Mouse (Mus musculus) liver, embryonic 16.5 days (tissue): ENCODE measurements at regions not wholly inside any gene's neighbourhood (a gene's known extent, or its start where the extent isn't known, plus 50 kb on each side); places are given as distances from the start of the nearest gene placed in this dataset.

Experiments used
- ATAC-seq: fragments of 200-750 bp; cut with Nextera tagmentation; 2 replicates; pipeline ENCODE4 v1.8.0; 2017; ENCODE audit warnings: low read depth, mild to moderate bottlenecking, moderate number of reproducible peaks, moderate library complexity
- H3K27ac ChIP-seq: fragments of 300-500 bp; sonication (generic); 2 replicates; pipeline ENCODE4 v1.5.1; 2014; ENCODE audit warnings: mild to moderate bottlenecking, low read length
- H3K27me3 ChIP-seq: fragments of 300-500 bp; sonication (generic); 2 replicates; pipeline ENCODE4 v1.6.1; 2014; ENCODE audit warnings: low read depth, low read length, mixed read lengths; ENCODE audit not compliant: control insufficient read depth, insufficient read depth
- H3K36me3 ChIP-seq: fragments of 300-500 bp; sonication (generic); 2 replicates; pipeline ENCODE4 v1.6.1; 2014; ENCODE audit warnings: mild to moderate bottlenecking; ENCODE audit not compliant: control insufficient read depth, insufficient read depth
- H3K4me1 ChIP-seq: fragments of 300-500 bp; sonication (generic); 2 replicates; pipeline ENCODE4 v1.6.1; 2014; ENCODE audit warnings: low read depth, low read length, mixed read lengths; ENCODE audit not compliant: control insufficient read depth
- H3K4me2 ChIP-seq: fragments of 300-500 bp; sonication (generic); 2 replicates; pipeline ENCODE4 v1.6.1; 2014; ENCODE audit warnings: low read depth, low read length, mixed read lengths
- H3K4me3 ChIP-seq: fragments of 300-500 bp; sonication (generic); 2 replicates; pipeline ENCODE4 v1.5.1; 2014; ENCODE audit warnings: low read depth, mild to moderate bottlenecking, low read length
- H3K9ac ChIP-seq: fragments of 300-500 bp; sonication (generic); 2 replicates; pipeline ENCODE4 v1.6.1; 2014; ENCODE audit warnings: low read depth, low read length
- H3K9me3 ChIP-seq: fragments of 300-500 bp; sonication (generic); replicated peaks from 2 replicates; pipeline ENCODE4 v1.6.1; 2016; ENCODE audit warnings: low read length; ENCODE audit not compliant: control insufficient read depth
- WGBS: fragments of 180-500 bp; shearing (Covaris S2); extraction: QIAGEN DNeasy Blood & Tissue Kit; methylation state at CpG from one replicate; pipeline ENCODE4 v1.1.7; 2014; ENCODE audit not compliant: insufficient replicate concordance; 5-methylcytosine and 5-hydroxymethylcytosine counted together

DNA sequence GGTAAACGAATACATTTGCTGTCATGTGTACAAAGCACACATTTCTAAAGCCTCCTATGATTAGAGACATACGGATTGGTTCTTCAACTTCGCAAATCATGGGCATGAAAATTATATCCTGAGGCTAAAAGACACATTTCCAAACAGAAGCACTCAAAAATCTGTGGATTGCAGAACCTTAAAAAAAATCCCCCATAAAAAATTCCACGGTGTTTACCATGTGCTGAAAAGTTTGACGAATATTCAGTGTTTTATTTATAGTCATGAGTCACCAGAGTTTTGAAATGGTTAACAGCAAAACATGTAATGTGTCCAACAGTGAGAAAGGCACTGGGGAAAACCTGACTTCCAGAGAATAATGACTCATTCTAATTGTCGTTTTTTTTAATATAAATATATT lies 1214.9 kb upstream of the Cited2 start:
- Histone ChIP-seq H3K9me3 (no peaks in the 10 kb centered on the region), H3K27ac (no peak overlapping the region), H3K4me2 (no peak overlapping the region), H3K36me3 (no peaks in the 10 kb centered on the region), H3K4me1 (no peaks in the 10 kb centered on the region), H3K27me3 (no peaks in the 10 kb centered on the region), H3K9ac (no peak overlapping the region), H3K4me3 (no peak overlapping the region)
- 56% methylated on average over 6 of the region's 6 CpGs for WGBS
- no peak for ATAC-seq

DNA sequence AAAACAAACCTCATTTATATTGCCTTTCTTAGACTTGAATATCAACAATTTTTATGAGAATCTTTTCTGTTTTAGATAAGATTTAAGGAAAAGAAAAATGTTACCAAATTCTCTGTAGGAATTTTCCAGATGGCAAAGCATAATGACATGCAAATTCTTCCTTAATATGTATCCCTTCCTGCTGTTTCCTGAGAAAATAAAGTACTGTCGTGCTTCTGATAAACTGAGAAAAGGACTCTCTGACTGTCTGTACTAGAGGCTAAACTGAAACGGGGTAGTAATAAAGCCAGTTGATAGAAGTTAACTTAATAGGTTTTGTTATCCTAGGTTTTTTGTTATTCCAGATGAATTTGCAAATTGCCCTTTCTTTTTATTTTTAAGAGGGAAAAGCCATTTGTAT lies 1208.4 kb upstream of the Cited2 start:
- no peaks in the 10 kb centered on the region for H3K36me3 ChIP-seq
- H3K27me3 ChIP-seq = no peaks in the 10 kb centered on the region
- no peak overlapping the region for H3K9ac ChIP-seq
- H3K9me3 ChIP-seq = no peaks in the 10 kb centered on the region
- no peak overlapping the region for H3K27ac ChIP-seq
- H3K4me1 ChIP-seq = no peaks in the 10 kb centered on the region
- 58% methylated on average over 2 of the region's 2 CpGs for WGBS
- no peak overlapping the region for H3K4me3 ChIP-seq
- no peak overlapping the region for H3K4me2 ChIP-seq
- no peak for ATAC-seq

DNA sequence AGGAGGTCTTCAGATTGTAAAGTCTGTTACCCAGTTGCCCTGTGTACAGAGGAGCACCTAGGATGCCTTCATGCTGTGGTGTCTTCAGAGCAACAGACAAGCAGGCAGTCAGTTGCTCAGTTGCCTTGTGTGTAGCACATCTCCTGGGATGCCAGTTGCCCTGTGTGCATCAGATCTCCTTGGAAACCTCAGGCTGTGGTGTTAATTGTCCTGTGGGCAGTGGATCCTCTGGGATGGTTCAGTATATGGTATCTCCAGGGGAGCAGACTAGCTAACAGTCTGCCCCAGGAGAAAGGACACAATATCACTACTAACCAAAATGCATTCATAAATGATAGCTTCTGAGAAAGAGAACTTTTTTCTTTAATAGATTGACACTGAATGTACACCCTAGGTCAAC lies 1201.1 kb upstream of the Cited2 start:
- no peak for ATAC-seq
- H3K27ac ChIP-seq = no peak overlapping the region
- no peak overlapping the region for H3K9ac ChIP-seq

DNA sequence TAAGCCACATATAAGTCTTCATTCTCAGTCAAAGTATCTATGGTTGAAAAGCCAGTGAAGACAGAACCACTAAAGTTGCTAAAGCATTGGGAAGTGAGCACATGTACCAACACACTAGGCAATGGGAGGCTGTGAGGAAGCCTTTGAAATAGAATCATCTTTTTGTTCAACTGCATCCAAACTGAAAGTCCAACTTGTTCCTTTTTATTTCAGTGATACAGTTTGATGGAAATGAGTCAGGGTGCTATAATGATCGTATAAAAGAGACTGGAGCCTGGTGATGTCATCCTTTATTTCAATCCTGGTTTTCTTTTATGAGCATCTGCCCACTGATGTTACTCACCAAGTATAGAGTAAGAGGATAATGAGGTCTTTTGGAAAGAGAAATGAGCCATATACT lies 1198.9 kb upstream of the Cited2 start:
- H3K4me1 ChIP-seq = no peaks in the 10 kb centered on the region
- H3K36me3 ChIP-seq = no peaks in the 10 kb centered on the region
- no peak overlapping the region for H3K4me2 ChIP-seq
- 47% methylated on average over 1 of the region's 1 CpGs for WGBS
- H3K27ac ChIP-seq = no peak overlapping the region
- H3K9ac ChIP-seq = no peak overlapping the region
- H3K4me3 ChIP-seq = no peak overlapping the region
- ATAC-seq = no peak
- no peaks in the 10 kb centered on the region for H3K27me3 ChIP-seq
- H3K9me3 ChIP-seq = no peaks in the 10 kb centered on the region

More for the DNA sequence above, 1201.1 kb upstream of the Cited2 start:
- H3K4me1 ChIP-seq = no peaks in the 10 kb centered on the region
- H3K4me3 ChIP-seq = no peak overlapping the region
- H3K9me3 ChIP-seq = no peaks in the 10 kb centered on the region
- no peaks in the 10 kb centered on the region for H3K36me3 ChIP-seq
- no peaks in the 10 kb centered on the region for H3K27me3 ChIP-seq
- no peak overlapping the region for H3K4me2 ChIP-seq

DNA sequence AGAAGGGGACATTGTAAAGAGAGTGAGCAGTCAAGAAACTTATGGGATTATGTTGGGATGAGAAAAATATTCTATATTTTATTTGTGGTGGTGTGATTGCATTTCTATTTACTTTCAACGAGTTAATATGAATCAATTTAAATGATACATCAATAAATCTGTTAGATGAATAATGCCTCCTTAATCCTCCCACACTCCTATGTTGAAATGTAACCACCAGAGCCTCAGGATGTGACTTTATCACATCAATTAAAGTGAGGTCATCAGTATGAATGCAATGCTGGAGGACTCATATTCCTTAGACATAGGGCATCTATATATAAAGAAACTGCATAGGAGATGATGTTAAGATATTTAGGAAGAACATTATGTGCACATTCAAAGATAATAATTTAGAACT lies 1195.3 kb upstream of the Cited2 start:
- Histone ChIP-seq H3K9me3 (no peaks in the 10 kb centered on the region), H3K36me3 (no peaks in the 10 kb centered on the region), H3K4me2 (no peak overlapping the region), H3K4me1 (no peaks in the 10 kb centered on the region), H3K27ac (no peak overlapping the region), H3K9ac (no peak overlapping the region), H3K27me3 (no peaks in the 10 kb centered on the region), H3K4me3 (no peak overlapping the region)
- ATAC-seq = no peak
- WGBS = 43% methylated on average over 1 of the region's 1 CpGs

DNA sequence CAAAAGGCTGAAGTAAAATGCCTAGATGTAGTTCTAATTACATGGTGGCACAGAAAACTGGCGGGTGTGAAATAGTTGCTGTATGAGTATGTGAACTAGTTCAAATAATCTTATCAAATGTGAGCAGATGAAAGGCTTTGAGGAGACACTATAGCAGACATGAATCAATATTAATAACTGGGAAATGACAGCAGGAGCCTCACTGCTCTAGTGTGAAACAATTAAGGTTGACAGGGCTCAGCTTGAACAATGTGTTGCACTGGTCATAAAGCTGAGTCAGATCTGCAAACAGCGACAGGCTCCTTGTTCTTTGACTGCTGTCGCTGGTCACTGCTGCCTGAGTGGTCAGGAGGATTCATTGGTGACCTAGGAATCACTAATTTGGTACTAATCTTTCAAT lies 1185.4 kb upstream of the Cited2 start:
- 42% methylated on average over 3 of the region's 3 CpGs for WGBS
- Histone ChIP-seq H3K4me3 (no peak overlapping the region), H3K4me2 (no peak overlapping the region), H3K4me1 (no peaks in the 10 kb centered on the region), H3K27ac (no peak overlapping the region), H3K9me3 (no peaks in the 10 kb centered on the region), H3K36me3 (no peaks in the 10 kb centered on the region), H3K27me3 (no peaks in the 10 kb centered on the region), H3K9ac (no peak overlapping the region)
- no peak for ATAC-seq

DNA sequence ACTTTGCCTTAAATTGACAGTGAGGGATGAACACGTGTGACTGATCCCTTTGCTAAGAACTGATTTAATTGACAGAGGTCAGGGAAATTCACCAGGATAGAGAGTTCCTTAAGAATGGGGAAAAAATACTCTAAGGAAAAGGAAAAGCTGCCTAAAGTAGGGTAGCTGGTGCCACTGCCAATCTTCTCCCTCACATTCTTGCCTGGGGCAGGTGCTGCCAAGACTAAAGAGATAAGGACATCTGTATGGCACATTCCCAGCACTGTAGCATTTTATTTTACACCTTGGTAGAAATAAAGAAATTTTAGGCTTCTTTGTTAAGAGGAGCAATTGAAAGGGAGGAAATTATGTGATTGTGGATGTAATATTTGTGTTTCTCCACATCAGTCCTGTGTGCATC lies 1184.6 kb upstream of the Cited2 start:
- no peak overlapping the region for H3K9ac ChIP-seq
- H3K27me3 ChIP-seq = no peaks in the 10 kb centered on the region
- H3K4me1 ChIP-seq = no peaks in the 10 kb centered on the region
- no peaks in the 10 kb centered on the region for H3K9me3 ChIP-seq
- H3K36me3 ChIP-seq = no peaks in the 10 kb centered on the region
- no peak overlapping the region for H3K4me2 ChIP-seq
- no peak overlapping the region for H3K4me3 ChIP-seq
- no peak for ATAC-seq
- 40% methylated on average over 1 of the region's 1 CpGs for WGBS
- H3K27ac ChIP-seq = no peak overlapping the region

DNA sequence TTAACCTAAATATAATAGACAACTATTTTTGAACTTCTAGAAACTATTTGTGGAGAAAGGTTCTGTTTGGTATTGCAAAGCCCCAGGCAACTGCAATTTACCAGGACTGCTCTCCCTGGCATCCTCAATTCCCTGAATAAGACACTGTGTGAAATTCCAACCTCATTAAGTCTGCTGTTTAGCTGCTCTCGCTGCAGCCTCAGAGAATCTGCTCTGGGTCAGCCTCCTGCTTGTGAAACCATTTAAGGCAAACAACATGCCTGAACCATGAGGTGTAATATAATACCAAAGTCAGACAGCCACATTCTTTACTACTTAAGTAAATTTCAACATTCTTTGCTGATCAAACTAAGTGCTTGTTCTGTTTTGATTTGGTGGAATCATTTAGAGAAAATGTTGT lies 1177.6 kb upstream of the Cited2 start:
- Histone ChIP-seq H3K4me2 (no peak overlapping the region), H3K27ac (no peak overlapping the region), H3K4me1 (no peaks in the 10 kb centered on the region), H3K9me3 (no peaks in the 10 kb centered on the region), H3K9ac (no peak overlapping the region), H3K36me3 (no peaks in the 10 kb centered on the region), H3K27me3 (no peaks in the 10 kb centered on the region), H3K4me3 (no peak overlapping the region)
- ATAC-seq = peak; percentile 47
- 41% methylated on average over 1 of the region's 1 CpGs for WGBS

DNA sequence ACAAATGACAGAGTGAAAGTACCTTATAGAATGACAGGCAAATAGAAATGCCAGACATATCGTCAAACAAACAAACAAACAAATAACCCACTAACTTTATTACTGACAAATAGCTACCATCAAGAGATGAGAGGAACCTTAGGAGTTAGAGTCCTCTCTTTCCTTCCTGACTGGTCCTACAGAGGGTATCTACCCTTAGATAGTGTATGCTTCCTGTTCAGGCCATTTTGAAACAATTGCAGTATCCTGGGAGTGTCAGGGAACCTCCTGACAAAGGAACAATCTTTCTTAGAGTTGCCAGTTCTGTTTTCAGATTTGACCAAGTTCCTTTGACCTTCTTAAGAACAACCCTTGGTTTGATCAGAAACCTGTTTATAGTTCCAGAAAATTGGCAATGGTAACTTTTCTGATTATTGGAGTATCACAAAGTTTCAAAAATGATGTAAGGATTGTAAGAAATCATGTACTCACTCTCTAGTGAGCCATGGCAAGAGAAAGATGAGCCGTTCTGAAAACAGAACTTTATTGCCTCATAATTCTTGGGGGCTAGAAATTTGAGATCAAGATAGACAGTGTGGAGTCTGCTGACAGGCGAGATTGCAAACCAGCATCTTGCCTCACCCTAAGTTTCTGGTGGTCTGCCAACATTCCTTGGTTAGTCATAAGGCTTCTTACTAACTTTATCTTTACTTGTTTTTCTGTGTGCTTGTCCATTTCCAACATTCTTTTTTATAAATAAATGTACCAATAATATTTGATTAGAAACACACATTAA lies 1170.0 kb upstream of the Cited2 start:
- Histone ChIP-seq H3K4me3 (no peak overlapping the region), H3K4me1 (no peaks in the 10 kb centered on the region), H3K36me3 (no peaks in the 10 kb centered on the region), H3K9me3 (no peaks in the 10 kb centered on the region), H3K4me2 (no peak overlapping the region), H3K9ac (no peak overlapping the region), H3K27ac (no peak overlapping the region), H3K27me3 (no peaks in the 10 kb centered on the region)
- no peak for ATAC-seq
- WGBS = 43% methylated on average over 3 of the region's 3 CpGs
